Mouse (Mus musculus) C2C12 (cell line): ENCODE measurements at regions not wholly inside any gene's neighbourhood (a gene's known extent, or its start where the extent isn't known, plus 50 kb on each side); places are given as distances from the start of the nearest gene placed in this dataset.

ENCODE experiments used
- H3K27me3 ChIP-seq: one replicate; pipeline ENCODE4 v1.6.1; 2011; ENCODE audit not compliant: control insufficient read depth, insufficient read depth, insufficient read length
- H3K36me3 ChIP-seq: one replicate; pipeline ENCODE4 v1.6.1; 2011; ENCODE audit not compliant: control insufficient read depth, insufficient read depth
- H3K4me3 ChIP-seq: one replicate; pipeline ENCODE4 v1.5.1; 2011; ENCODE audit warnings: mild to moderate bottlenecking, control low read depth; ENCODE audit not compliant: poor library complexity, insufficient read depth, severe bottlenecking
- H3K79me2 ChIP-seq: one replicate; pipeline ENCODE4 v1.6.1; 2011; ENCODE audit not compliant: control insufficient read depth, insufficient read depth
- H3K79me3 ChIP-seq: one replicate; pipeline ENCODE4 v1.6.1; 2011; ENCODE audit warnings: low read depth, control low read depth
- H3ac ChIP-seq: one replicate; pipeline ENCODE3; 2011; ENCODE audit warnings: low read depth; ENCODE audit not compliant: control insufficient read depth, insufficient read length
- CEBPB ChIP-seq: IDR thresholded peaks from one replicate; pipeline ENCODE4 v1.6.1; 2011; ENCODE audit warnings: low read depth, mild to moderate bottlenecking, control low read depth, moderate library complexity
- CTCF ChIP-seq: IDR thresholded peaks from one replicate; pipeline ENCODE4 v1.5.1; 2011; ENCODE audit not compliant: control insufficient read depth, insufficient read depth, insufficient read length
- FOSL1 ChIP-seq: IDR thresholded peaks from one replicate; pipeline ENCODE4 v1.8.0; 2011; ENCODE audit warnings: mild to moderate bottlenecking, low read length; ENCODE audit not compliant: poor library complexity, insufficient read depth, severe bottlenecking
- MAX ChIP-seq: IDR thresholded peaks from one replicate; pipeline ENCODE4 v1.6.1; 2011; ENCODE audit warnings: mild to moderate bottlenecking, control low read depth
- MYOD1 ChIP-seq: IDR thresholded peaks from one replicate; pipeline ENCODE4 v1.6.1; 2011; ENCODE audit warnings: low read depth; ENCODE audit not compliant: control insufficient read depth, insufficient read length
- MYOG ChIP-seq: IDR thresholded peaks from one replicate; pipeline ENCODE4 v1.6.1; 2011; ENCODE audit not compliant: control insufficient read depth, insufficient read length; ENCODE audit errors: extremely low read depth
- USF1 ChIP-seq: IDR thresholded peaks from one replicate; pipeline ENCODE4 v1.6.1; 2011; ENCODE audit warnings: low read depth, mild to moderate bottlenecking, control low read depth, moderate library complexity

- H3K36me3 ChIP-seq, result no peaks in the 10 kb centered on the region
- H3K79me3 ChIP-seq, result no peaks in the 10 kb centered on the region
- no peaks in the 10 kb centered on the region for H3K79me2 ChIP-seq
- H3ac ChIP-seq, result no peak overlapping the region
- TF ChIP-seq MYOG (no peak), CTCF (no peak), USF1 (no peak), MAX (no peak), FOSL1 (no peak), CEBPB (no peak), MYOD1 (no peak)
- H3K27me3 ChIP-seq, result no peaks in the 10 kb centered on the region
- no peak overlapping the region for H3K4me3 ChIP-seq
These were observed 51.2 kb upstream of the Pja2 start for GRCm38 (mm10) chr17:64382894-64383293.

- Histone ChIP-seq H3ac (no peak overlapping the region), H3K79me3 (no peaks in the 10 kb centered on the region), H3K27me3 (no peaks in the 10 kb centered on the region), H3K4me3 (no peak overlapping the region), H3K79me2 (no peaks in the 10 kb centered on the region), H3K36me3 (no peaks in the 10 kb centered on the region)
- TF ChIP-seq CTCF, result no peak
- no peak for TF ChIP-seq MAX
- TF ChIP-seq CEBPB, result no peak
- no peak for TF ChIP-seq MYOD1
- no peak for TF ChIP-seq USF1
- TF ChIP-seq FOSL1, result no peak
- TF ChIP-seq MYOG, result no peak
These were observed 51.9 kb upstream of the Pja2 start for GRCm38 (mm10) chr17:64383600-64383999.

GRCm38 (mm10) chr17:64390349-64390748 lies 58.6 kb upstream of the Pja2 start:
- no peak overlapping the region for H3ac ChIP-seq
- H3K79me2 ChIP-seq, result no peaks in the 10 kb centered on the region
- H3K79me3 ChIP-seq, result no peaks in the 10 kb centered on the region
- TF ChIP-seq MYOD1, result no peak
- no peak for TF ChIP-seq MYOG
- TF ChIP-seq USF1, result no peak
- no peak for TF ChIP-seq FOSL1
- no peak for TF ChIP-seq CEBPB
- TF ChIP-seq CTCF, result no peak
- TF ChIP-seq MAX, result no peak
- H3K27me3 ChIP-seq, result no peaks in the 10 kb centered on the region
- H3K36me3 ChIP-seq, result no peaks in the 10 kb centered on the region
- H3K4me3 ChIP-seq, result no peak overlapping the region

GRCm38 (mm10) chr17:64397254-64397897 lies 65.7 kb upstream of the Pja2 start:
- H3ac ChIP-seq, result no peak overlapping the region

GRCm38 (mm10) chr17:64398114-64398692 lies 66.5 kb upstream of the Pja2 start:
- no peaks in the 10 kb centered on the region for H3K79me3 ChIP-seq
- H3K27me3 ChIP-seq, result no peaks in the 10 kb centered on the region
- no peak overlapping the region for H3ac ChIP-seq
- H3K36me3 ChIP-seq, result no peaks in the 10 kb centered on the region
- no peaks in the 10 kb centered on the region for H3K79me2 ChIP-seq
- TF ChIP-seq FOSL1 (no peak), MYOG (no peak), MYOD1 (no peak)
- H3K4me3 ChIP-seq, result no peak overlapping the region

More at GRCm38 (mm10) chr17:64397254-64397897, 65.7 kb upstream of the Pja2 start:
- H3K27me3 ChIP-seq, result no peaks in the 10 kb centered on the region
- no peaks in the 10 kb centered on the region for H3K79me3 ChIP-seq
- no peak overlapping the region for H3K4me3 ChIP-seq
- H3K36me3 ChIP-seq, result no peaks in the 10 kb centered on the region
- no peak for TF ChIP-seq CTCF
- TF ChIP-seq MYOD1, result no peak
- no peak for TF ChIP-seq MAX
- TF ChIP-seq MYOG, result no peak
- no peak for TF ChIP-seq CEBPB
- TF ChIP-seq FOSL1, result no peak
- TF ChIP-seq USF1, result no peak
- no peaks in the 10 kb centered on the region for H3K79me2 ChIP-seq

GRCm38 (mm10) chr17:64398708-64399107 lies 67.0 kb upstream of the Pja2 start:
- Histone ChIP-seq H3K36me3 (no peaks in the 10 kb centered on the region), H3K27me3 (no peaks in the 10 kb centered on the region), H3K79me2 (no peaks in the 10 kb centered on the region), H3K4me3 (no peak overlapping the region), H3K79me3 (no peaks in the 10 kb centered on the region), H3ac (no peak overlapping the region)
- TF ChIP-seq USF1 (no peak), MYOD1 (no peak)
